Comparison of ENCODE assay signal across 15 mouse cellular contexts in genomic region chr13:34118816-34119215, GRCm38 (mm10). TPM values are rescaled to one million over a fixed set of nuclear protein-coding genes. Genes with fewer than 3 reads are reported as not detected.
DNase-seq lines count a peak whose midpoint lies in the region; ATAC-seq and TF ChIP-seq lines count a peak whose summit lies in the region.
"Had no signal": no experiment of that assay in that cellular context is flagged by ENCODE, and none has a peak within 500 bp of the region (broad histone marks: within the 10 kb centered on the region; RNA-seq: fewer than 3 reads in every experiment).

No protein-coding gene starts in this region.

- no peak overlapping the region for H3K4me2 ChIP-seq in liver, embryonic 14.5 days (ENCODE audit: low read depth)
- H3K4me2 ChIP-seq: forebrain, embryonic 13.5 days; heart, embryonic 12.5 days; neural tube, embryonic 13.5 days had no signal

- H3K4me3 ChIP-seq in liver, embryonic 14.5 days (ENCODE audit: insufficient read depth in 1 of 2, low read depth in 2 of 2, low read length in 2 of 2), result no peak overlapping the region
- H3K4me3 ChIP-seq: forebrain, embryonic 13.5 days; heart, embryonic 12.5 days; hindbrain, embryonic 10.5 days; neural tube, embryonic 13.5 days had no signal

- no peaks in the 10 kb centered on the region for H3K36me3 ChIP-seq in liver, embryonic 14.5 days (replicated peaks; ENCODE audit: control insufficient read depth, insufficient read depth, low read depth)
- H3K36me3 ChIP-seq in splenic B cell, adult 2 months (ENCODE audit: control insufficient read depth, insufficient read depth, low read length, poor library complexity, severe bottlenecking), result no peaks in the 10 kb centered on the region
- H3K36me3 ChIP-seq: heart, embryonic 12.5 days had no signal

- no peak for TF ChIP-seq CTCF in liver, embryonic 14.5 days (IDR thresholded peaks at IDR 0.05; ENCODE audit: low read depth)

- 17% methylated on average over 4 of the region's 4 CpGs for WGBS in liver, embryonic 14.5 days (ENCODE audit: insufficient replicate concordance)

- H3K9ac ChIP-seq in liver, embryonic 14.5 days (replicated peaks), result no peak overlapping the region
- H3K9ac ChIP-seq: forebrain, embryonic 13.5 days; heart, embryonic 12.5 days; neural tube, embryonic 13.5 days had no signal

- H3K27me3 ChIP-seq in liver, embryonic 14.5 days (ENCODE audit: control insufficient read depth, insufficient read depth, low read length), result no peaks in the 10 kb centered on the region
- no peaks in the 10 kb centered on the region for H3K27me3 ChIP-seq in splenic B cell, adult 2 months (ENCODE audit: control insufficient read depth, insufficient read depth, low read length, poor library complexity, severe bottlenecking)
- H3K27me3 ChIP-seq: forebrain, embryonic 13.5 days; heart, embryonic 12.5 days; neural tube, embryonic 13.5 days had no signal

- peak; percentile 86 for TF ChIP-seq EP300 in liver, embryonic 14.5 days (IDR thresholded peaks at IDR 0.05; ENCODE audit: low read depth)

- H3K4me1 ChIP-seq in liver, embryonic 14.5 days (replicated peaks; ENCODE audit: control insufficient read depth in 2 of 2, insufficient read depth in 2 of 2, low read length in 1 of 2), result peaks cover 3 to 28% of the 10 kb centered on the region in 2 experiments

- peak; percentile 49 to 51 for DNase-seq in spleen, postnatal 36 days (ENCODE audit: low spot score in 2 of 2)
- no peak for DNase-seq in spleen, postnatal 14 days (ENCODE audit: low spot score in 2 of 2)
- DNase-seq in c-Kit-positive CD71-positive TER-119-negative erythroid progenitor cells, embryonic 14.5 days (ENCODE audit: low read depth), result peak; percentile 64
- peak in 2 of 3 experiments; percentile 50 to 51 for DNase-seq in liver, embryonic 14.5 days (ENCODE audit: low read depth in 3 of 3, low spot score in 3 of 3)
- peak; percentile 70 for DNase-seq in splenic B cell, adult 2 months (ENCODE audit: low read depth, low spot score)
- DNase-seq in cerebellum, postnatal 4 days (ENCODE audit: low spot score in 2 of 2), result no peak
- no peak for DNase-seq in kidney, adult 18-20 months
- DNase-seq: cerebellum, postnatal 14 days; lung, postnatal 14 days; right cerebral cortex, postnatal 14 days had no signal

- no peak overlapping the region for H3K27ac ChIP-seq in liver, embryonic 14.5 days
- H3K27ac ChIP-seq: forebrain, embryonic 13.5 days; hindbrain, embryonic 10.5 days; neural tube, embryonic 13.5 days had no signal

- ATAC-seq in liver, embryonic 14.5 days (ENCODE audit: insufficient read depth), result peak; percentile 80
- ATAC-seq: forebrain, embryonic 13.5 days; inflammation-experienced regulatory T-cells, adult 6 months had no signal

- no peaks in the 10 kb centered on the region for H3K9me3 ChIP-seq in liver, embryonic 14.5 days (ENCODE audit: control insufficient read depth, low read length)
- H3K9me3 ChIP-seq: forebrain, embryonic 13.5 days; heart, embryonic 12.5 days; hindbrain, embryonic 10.5 days; neural tube, embryonic 13.5 days had no signal

RNA-seq across cellular contexts. Expression of gene Tubb2b, which starts 11.4 kb away (rescaled TPM):
- 2.7 and 7.1 TPM in 2 replicates for polyA plus RNA-seq in liver, embryonic 14.5 days (2012; rRNA removed)
- 0.29 and 0.49 TPM in 2 replicates for polyA plus RNA-seq in liver, embryonic 14.5 days (2014; fragmentation: Nextera tagmentation; extraction: Ambion mirVana)

RNA-seq across cellular contexts. Expression of gene Tubb2a, which starts 41.0 kb away (rescaled TPM):
- polyA plus RNA-seq in liver, embryonic 14.5 days (2012; rRNA removed), result 70.6 and 74.3 TPM in 2 replicates
- polyA plus RNA-seq in liver, embryonic 14.5 days (2014; fragmentation: Nextera tagmentation; extraction: Ambion mirVana), result 44.5 and 53.7 TPM in 2 replicates

RNA-seq across cellular contexts. Expression of gene Psmg4, which starts 43.9 kb away (rescaled TPM):
- 33.7 and 45.0 TPM in 2 replicates for polyA plus RNA-seq in liver, embryonic 14.5 days (2012; rRNA removed)
- polyA plus RNA-seq in liver, embryonic 14.5 days (2014; fragmentation: Nextera tagmentation; extraction: Ambion mirVana), result 39.0 and 41.1 TPM in 2 replicates

Comparison
In these comparisons a context has a peak if more than half of its experiments do, and no peak if none do; other contexts are left out.
1. DNase-seq: peak in spleen, postnatal 36 days (2 of 2), c-Kit-positive CD71-positive TER-119-negative erythroid progenitor cells, embryonic 14.5 days (single experiment), liver, embryonic 14.5 days (2 of 3) and splenic B cell, adult 2 months (single experiment); none in spleen, postnatal 14 days (0 of 2), cerebellum, postnatal 4 days (0 of 2) and kidney, adult 18-20 months (single experiment).